Mouse (Mus musculus): ENCODE data around the gene Mfsd2b.

Gene Mfsd2b

DNA sequence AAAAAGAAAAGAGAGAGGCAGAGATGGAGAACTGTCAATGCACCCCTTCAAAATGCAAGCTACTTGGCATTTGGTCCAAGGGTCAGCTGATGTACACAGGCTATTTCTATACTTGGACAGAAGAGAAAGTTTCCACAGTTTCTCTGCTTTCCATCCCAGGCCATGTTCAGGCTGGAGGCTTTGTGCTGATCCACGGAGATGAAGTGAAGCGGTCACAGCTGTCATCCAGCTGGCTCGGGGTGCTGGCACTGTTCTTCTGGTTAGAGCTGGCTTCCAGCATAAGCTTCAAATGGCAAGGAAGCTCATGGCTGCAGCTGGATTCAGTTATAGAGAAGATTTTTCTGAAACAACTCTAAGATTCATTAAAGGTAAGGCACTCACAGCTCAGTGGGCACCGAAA lies 60.5 kb downstream of the Mfsd2b start:
- in situ Hi-C loops (cut with MboI): no loop called here

Measured in mature B cell (primary cell).